Mouse (Mus musculus) CH12.LX (cell line): Measurements from ENCODE around the gene Eml1.

Source experiments
- BHLHE40 ChIP-seq: IDR thresholded peaks from 2 replicates; pipeline ENCODE4 v1.6.1; 2011; ENCODE audit warnings: mild to moderate bottlenecking, low read depth, low read length, improper control_type of control experiment
- CHD2 ChIP-seq: IDR thresholded peaks from 2 replicates; pipeline ENCODE4 v1.6.1; 2011; ENCODE audit warnings: low read length, improper control_type of control experiment
- CTCF ChIP-seq, 2 experiments: IDR thresholded peaks in 1 of 2; conservative IDR thresholded peaks in 1 of 2; 2 replicates each; pipeline ENCODE4 v1.5.1; 2011 to 2012; ENCODE audit warnings: low read depth in 2 of 2, low read length in 2 of 2, improper control_type of control experiment in 1 of 2, inconsistent platforms in 1 of 2, mild to moderate bottlenecking in 1 of 2, moderate library complexity in 1 of 2
- EP300 ChIP-seq: IDR thresholded peaks from 2 replicates; pipeline ENCODE4 v1.6.1; 2011; ENCODE audit warnings: low read length, improper control_type of control experiment
- JUN ChIP-seq: IDR thresholded peaks from 2 replicates; pipeline ENCODE4 v1.6.1; 2011; ENCODE audit warnings: low read depth, mild to moderate bottlenecking, low read length, improper control_type of control experiment, moderate library complexity; ENCODE audit not compliant: insufficient read depth
- POLR2A ChIP-seq: IDR thresholded peaks from 2 replicates; pipeline ENCODE4 v1.6.1; 2011; ENCODE audit warnings: low read depth, mild to moderate bottlenecking, improper control_type of control experiment, low read length
- USF1 ChIP-seq: IDR thresholded peaks from 2 replicates; pipeline ENCODE4 v1.6.1; 2014; ENCODE audit warnings: low read depth, mild to moderate bottlenecking, inconsistent platforms, low read length, improper control_type of control experiment
- ZC3H11A ChIP-seq: IDR thresholded peaks from 2 replicates; pipeline ENCODE4 v1.6.1; 2012; ENCODE audit warnings: low read depth, mild to moderate bottlenecking, inconsistent platforms, low read length, improper control_type of control experiment
- ZKSCAN1 ChIP-seq: IDR thresholded peaks from 2 replicates; pipeline ENCODE4 v1.6.1; 2012; ENCODE audit warnings: low read depth, inconsistent platforms, low read length, improper control_type of control experiment, borderline replicate concordance

GRCm38 (mm10) chr12:108472898-108473297 lies 102.1 kb downstream of the Eml1 start:
- TF ChIP-seq POLR2A (no peak), CHD2 (no peak), CTCF (conservative IDR thresholded peaks at IDR 0.05 in 1 of 2, IDR thresholded peaks at IDR 0.05 in 1 of 2; ENCODE audit: low read depth in 2 of 2, low read length in 2 of 2) (no peak), ZKSCAN1 (no peak), JUN (no peak), ZC3H11A (no peak), USF1 (no peak), EP300 (no peak), BHLHE40 (no peak)
